Mouse (Mus musculus) mature B cell (primary cell): Measurements from ENCODE around the gene Manbal.

ENCODE experiments used
- in situ Hi-C: fragments of 300-500 bp; cut with MboI; formaldehyde crosslinking; loops from 2 replicates; pipeline ENCODE4 v1.14.3; 2019

The Manbal gene

DNA sequence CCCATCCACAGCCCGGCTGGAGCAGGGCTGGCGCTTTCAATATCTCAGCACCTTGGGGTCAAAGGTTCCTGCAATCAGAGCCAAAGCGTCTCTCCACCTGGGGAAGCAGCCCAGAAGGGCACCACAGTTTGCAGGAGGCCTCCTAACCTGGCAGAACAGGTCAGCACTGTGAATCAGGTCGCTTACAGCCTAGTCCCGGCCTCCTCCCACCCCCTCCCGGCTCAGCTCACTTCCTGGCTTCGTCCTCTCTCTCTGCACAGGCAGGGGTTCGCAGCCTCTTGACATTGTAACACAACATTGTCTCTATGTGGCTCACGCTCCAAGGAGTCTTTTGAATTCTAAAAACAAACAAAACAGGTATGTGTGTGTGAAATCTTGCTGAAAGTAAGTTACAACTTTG, 66.6 kb downstream of the Manbal start:
- in situ Hi-C loops = no loop called here

GRCm38 (mm10) chr2:157434497-157434896, 67.1 kb downstream of the Manbal start:
- in situ Hi-C loops = no loop called here

DNA sequence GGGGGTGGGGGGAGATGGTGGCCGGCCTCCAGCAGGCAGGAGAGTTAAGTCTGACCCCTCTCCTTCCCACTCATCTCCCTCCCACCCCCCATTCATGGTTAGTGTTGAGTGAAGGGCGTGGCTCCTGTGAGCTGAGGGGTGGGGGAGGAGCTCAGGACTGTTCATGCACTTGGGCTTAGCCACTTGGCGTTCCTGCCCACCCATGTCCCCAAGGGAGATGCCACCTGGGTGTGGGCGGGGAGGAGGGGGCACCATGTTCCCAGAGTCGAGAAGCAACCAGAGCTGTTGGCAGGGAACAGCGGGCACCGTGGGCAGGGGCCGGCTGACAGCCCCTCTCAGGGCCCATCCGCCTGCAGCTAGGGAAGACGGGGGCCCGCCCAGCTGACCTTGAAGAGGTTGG, 69.1 kb downstream of the Manbal start:
- in situ Hi-C loops = no loop called here

GRCm38 (mm10) chr2:157437123-157437522, 69.7 kb downstream of the Manbal start:
- in situ Hi-C loops = no loop called here

DNA sequence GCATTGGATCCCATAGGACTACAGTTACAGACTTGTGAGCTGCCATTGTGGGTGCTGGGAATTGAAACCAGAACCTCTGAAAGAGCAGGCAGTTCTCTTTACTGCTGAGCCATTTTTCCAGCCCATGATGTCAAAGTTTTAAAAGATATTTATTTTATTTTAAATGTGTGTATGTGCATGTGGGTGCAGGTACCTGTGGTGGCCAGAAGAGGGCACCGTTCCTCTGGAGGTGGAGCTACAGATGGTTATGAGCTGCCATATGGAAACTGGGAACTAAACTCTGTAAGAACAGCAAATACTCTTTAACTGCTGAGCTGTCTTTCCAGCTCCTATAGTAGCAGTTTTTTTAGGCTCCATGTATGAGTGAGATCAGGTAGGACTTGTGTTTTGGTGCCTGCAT, 74.0 kb downstream of the Manbal start:
- in situ Hi-C loops = no loop called here
